Mouse (Mus musculus) forebrain, embryonic 12.5 days (tissue): Measurements from ENCODE around the gene Olfr316. TPM values are rescaled to one million over a fixed set of nuclear protein-coding genes. Genes with fewer than 3 reads are reported as not detected.
A peak's percentile ranks its signal among the peaks of the same experiment; 100 is the strongest.

Experiments used
- ATAC-seq: fragments of 200-750 bp; cut with Nextera tagmentation; 2 replicates; pipeline ENCODE4 v1.8.0; 2017; ENCODE audit warnings: moderate TSS enrichment; ENCODE audit not compliant: low FRiP score
- H3K27ac ChIP-seq: fragments of 300-500 bp; sonication (generic); 2 replicates; pipeline ENCODE4 v1.5.1; 2016; ENCODE audit warnings: mild to moderate bottlenecking
- H3K27me3 ChIP-seq: fragments of 300-500 bp; sonication (generic); 2 replicates; pipeline ENCODE4 v1.6.1; 2016; ENCODE audit warnings: mild to moderate bottlenecking
- H3K36me3 ChIP-seq: fragments of 300-500 bp; sonication (generic); replicated peaks from 2 replicates; pipeline ENCODE4 v1.6.1; 2016; ENCODE audit warnings: mild to moderate bottlenecking
- H3K4me1 ChIP-seq: fragments of 300-500 bp; sonication (generic); 2 replicates; pipeline ENCODE4 v1.6.1; 2016
- H3K4me2 ChIP-seq: fragments of 300-500 bp; sonication (generic); 2 replicates; pipeline ENCODE4 v1.6.1; 2016; ENCODE audit warnings: mild to moderate bottlenecking, moderate library complexity
- H3K4me3 ChIP-seq: fragments of 300-500 bp; sonication (generic); replicated peaks from 2 replicates; pipeline ENCODE4 v1.5.1; 2016; ENCODE audit warnings: mild to moderate bottlenecking
- H3K9ac ChIP-seq: fragments of 300-500 bp; sonication (generic); 2 replicates; pipeline ENCODE4 v1.6.1; 2016; ENCODE audit warnings: mild to moderate bottlenecking
- H3K9me3 ChIP-seq: fragments of 300-500 bp; sonication (generic); 2 replicates; pipeline ENCODE4 v1.6.1; 2016
- WGBS: fragments of 180-500 bp; shearing (Covaris S2); methylation state at CpG from one replicate; pipeline ENCODE4 v1.1.7; 2016; 5-methylcytosine and 5-hydroxymethylcytosine counted together
- polyA plus RNA-seq: library from polyadenylated mRNA; unstranded; fragments of >200 nt; fragmentation: Nextera tagmentation; extraction: Ambion mirVana; gene quantifications from 2 replicates; pipeline ENCODE4 v1.2.1, GENCODE M21; 2016

The Olfr316 gene
- polyA plus RNA-seq, 1 experiment from 2014 or later, result not detected

GRCm38 (mm10) chr11:58787651-58788050 lies 35.1 kb downstream of the Olfr316 start:
- H3K27me3 ChIP-seq, result no peaks in the 10 kb centered on the region
- no peak overlapping the region for H3K9ac ChIP-seq
- no peak overlapping the region for H3K27ac ChIP-seq
- no peak overlapping the region for H3K4me2 ChIP-seq
- H3K9me3 ChIP-seq, result no peaks in the 10 kb centered on the region
- H3K4me3 ChIP-seq, result no peak overlapping the region
- peaks cover 9% of the 10 kb centered on the region; the same call in 1 of the 2 replicates for H3K4me1 ChIP-seq
- 95% methylated on average over 10 of the region's 10 CpGs for WGBS
- ATAC-seq, result no peak
- no peaks in the 10 kb centered on the region for H3K36me3 ChIP-seq

GRCm38 (mm10) chr11:58788346-58788745 lies 35.8 kb downstream of the Olfr316 start:
- no peaks in the 10 kb centered on the region for H3K9me3 ChIP-seq
- WGBS, result 82% methylated on average over 8 of the region's 8 CpGs
- H3K27ac ChIP-seq, result no peak overlapping the region
- no peak overlapping the region for H3K4me2 ChIP-seq
- H3K9ac ChIP-seq, result no peak overlapping the region
- H3K36me3 ChIP-seq, result no peaks in the 10 kb centered on the region
- H3K4me3 ChIP-seq, result no peak overlapping the region
- no peak for ATAC-seq
- H3K4me1 ChIP-seq, result peaks cover 9% of the 10 kb centered on the region; the same call in 1 of the 2 replicates
- H3K27me3 ChIP-seq, result no peaks in the 10 kb centered on the region

- no peak overlapping the region for H3K4me3 ChIP-seq
- 20% methylated on average over 3 of the region's 3 CpGs for WGBS
- H3K9ac ChIP-seq, result no peak overlapping the region
- H3K36me3 ChIP-seq, result no peaks in the 10 kb centered on the region
- H3K4me1 ChIP-seq, result peaks cover 9% of the 10 kb centered on the region; the same call in 1 of the 2 replicates
- ATAC-seq, result no peak
- no peaks in the 10 kb centered on the region for H3K27me3 ChIP-seq
- no peak overlapping the region for H3K4me2 ChIP-seq
- no peak overlapping the region for H3K27ac ChIP-seq
- H3K9me3 ChIP-seq, result no peaks in the 10 kb centered on the region
Observed at GRCm38 (mm10) chr11:58789532-58789931, 37.0 kb downstream of the Olfr316 start.

DNA sequence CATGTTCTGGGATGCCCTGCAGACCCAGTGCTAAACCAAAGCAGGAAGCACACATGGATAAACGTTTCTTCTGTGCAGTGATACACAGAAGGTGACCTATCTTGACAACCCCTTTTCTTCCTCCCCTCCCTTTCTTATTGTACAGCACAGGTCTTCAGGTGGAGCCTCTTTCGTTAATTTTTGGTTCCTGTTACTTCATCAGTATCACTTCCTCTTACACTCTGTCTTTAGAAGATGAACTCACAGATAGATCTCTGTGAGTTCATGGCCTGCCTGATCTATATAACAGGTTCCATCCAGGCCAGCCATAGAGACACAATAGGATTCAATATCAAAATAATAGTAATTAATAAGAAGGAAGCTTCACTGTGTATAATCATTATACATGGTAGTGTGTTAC lies 37.5 kb downstream of the Olfr316 start:
- no peaks in the 10 kb centered on the region for H3K27me3 ChIP-seq
- no peak overlapping the region for H3K4me3 ChIP-seq
- 54% methylated on average over 2 of the region's 2 CpGs for WGBS
- no peaks in the 10 kb centered on the region for H3K36me3 ChIP-seq
- peaks cover 9% of the 10 kb centered on the region; the same call in 1 of the 2 replicates for H3K4me1 ChIP-seq
- ATAC-seq, result no peak
- no peak overlapping the region for H3K4me2 ChIP-seq
- H3K9me3 ChIP-seq, result no peaks in the 10 kb centered on the region
- H3K9ac ChIP-seq, result no peak overlapping the region
- H3K27ac ChIP-seq, result no peak overlapping the region

DNA sequence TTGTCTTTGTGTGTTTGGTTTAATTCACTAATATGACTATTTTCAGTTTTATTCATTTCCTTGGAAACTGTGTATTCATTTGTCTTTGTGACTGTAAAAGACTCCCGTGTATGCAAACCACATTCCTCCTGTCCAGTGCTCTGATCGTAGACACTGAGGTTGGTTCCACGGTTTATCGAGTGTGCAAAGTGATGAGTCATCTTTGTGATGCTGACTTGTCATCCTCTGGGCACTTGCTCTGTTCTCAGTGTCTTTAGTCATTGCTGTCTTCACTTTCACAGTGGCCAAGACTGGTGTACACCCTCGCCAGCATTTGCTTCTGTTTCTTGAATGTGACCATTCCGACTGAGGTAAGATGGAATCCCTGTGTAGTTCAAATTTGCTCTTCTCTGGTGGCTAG lies 38.1 kb downstream of the Olfr316 start:
- Histone ChIP-seq H3K4me1 (peaks cover 9% of the 10 kb centered on the region; the same call in 1 of the 2 replicates), H3K9me3 (no peaks in the 10 kb centered on the region), H3K36me3 (no peaks in the 10 kb centered on the region), H3K27ac (no peak overlapping the region), H3K27me3 (no peaks in the 10 kb centered on the region), H3K9ac (no peak overlapping the region), H3K4me2 (no peak overlapping the region), H3K4me3 (no peak overlapping the region)
- WGBS, result 86% methylated on average over 6 of the region's 6 CpGs
- no peak for ATAC-seq

GRCm38 (mm10) chr11:58795856-58796255 lies 43.3 kb downstream of the Olfr316 start:
- Histone ChIP-seq H3K9ac (no peak overlapping the region), H3K4me3 (no peak overlapping the region), H3K36me3 (no peaks in the 10 kb centered on the region), H3K27me3 (no peaks in the 10 kb centered on the region), H3K4me2 (no peak overlapping the region), H3K4me1 (no peaks in the 10 kb centered on the region), H3K27ac (no peak overlapping the region), H3K9me3 (no peaks in the 10 kb centered on the region)
- no peak for ATAC-seq
- WGBS, result 90% methylated on average over 2 of the region's 2 CpGs

DNA sequence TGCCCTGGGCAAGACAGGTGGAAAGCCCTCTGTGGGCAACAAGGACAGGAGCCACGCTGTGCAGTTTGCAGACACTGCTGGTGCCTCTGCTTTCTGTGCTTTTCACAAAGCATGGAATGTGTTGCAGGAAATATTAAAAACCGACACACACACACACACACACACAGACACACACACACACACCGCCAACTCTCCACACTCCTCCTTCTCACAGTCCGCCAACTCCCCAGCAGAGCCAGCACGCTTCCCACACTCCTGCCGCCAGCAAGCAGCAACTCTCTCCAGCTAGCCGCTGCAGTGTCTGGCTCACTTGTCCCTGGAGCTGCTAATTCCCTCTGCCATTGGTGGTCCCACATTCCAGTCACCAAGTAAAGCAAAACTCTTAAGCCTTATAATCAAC lies 44.3 kb downstream of the Olfr316 start:
- no peak overlapping the region for H3K4me3 ChIP-seq
- 78% methylated on average over 7 of the region's 7 CpGs for WGBS
- no peaks in the 10 kb centered on the region for H3K9me3 ChIP-seq
- no peak overlapping the region for H3K9ac ChIP-seq
- no peak overlapping the region for H3K4me2 ChIP-seq
- no peak for ATAC-seq
- no peaks in the 10 kb centered on the region for H3K27me3 ChIP-seq
- no peaks in the 10 kb centered on the region for H3K36me3 ChIP-seq
- peaks cover 8% of the 10 kb centered on the region for H3K4me1 ChIP-seq
- no peak overlapping the region for H3K27ac ChIP-seq

- Histone ChIP-seq H3K4me1 (peaks cover 15% of the 10 kb centered on the region), H3K27me3 (no peaks in the 10 kb centered on the region), H3K4me2 (no peak overlapping the region), H3K27ac (no peak overlapping the region), H3K9ac (no peak overlapping the region), H3K36me3 (no peaks in the 10 kb centered on the region), H3K4me3 (no peak overlapping the region), H3K9me3 (no peaks in the 10 kb centered on the region)
- ATAC-seq, result no peak
- 83% methylated on average over 5 of the region's 5 CpGs for WGBS
Observed at GRCm38 (mm10) chr11:58799747-58800146, 47.2 kb downstream of the Olfr316 start.

GRCm38 (mm10) chr11:58801558-58802228 lies 49.2 kb downstream of the Olfr316 start, which contains the start of gene Fam183b:
Gene Fam183b (minus strand): TSS chr11:58801960.
- Histone ChIP-seq H3K27ac (no peak within 1 kb of the TSS), H3K9ac (no peak within 1 kb of the TSS), H3K4me3 (no peak within 1 kb of the TSS), H3K36me3 (no peaks in the 10 kb centered on the region), H3K4me2 (peak within 1 kb of the TSS; percentile 36), H3K4me1 (peaks cover 15% of the 10 kb centered on the region), H3K27me3 (no peaks in the 10 kb centered on the region), H3K9me3 (no peaks in the 10 kb centered on the region)
- WGBS, result 31% methylated on average over 14 of the region's 14 CpGs
- ATAC-seq, result 0 out of 2 replicates have a peak, but pooled peaks have one; percentile 53

DNA sequence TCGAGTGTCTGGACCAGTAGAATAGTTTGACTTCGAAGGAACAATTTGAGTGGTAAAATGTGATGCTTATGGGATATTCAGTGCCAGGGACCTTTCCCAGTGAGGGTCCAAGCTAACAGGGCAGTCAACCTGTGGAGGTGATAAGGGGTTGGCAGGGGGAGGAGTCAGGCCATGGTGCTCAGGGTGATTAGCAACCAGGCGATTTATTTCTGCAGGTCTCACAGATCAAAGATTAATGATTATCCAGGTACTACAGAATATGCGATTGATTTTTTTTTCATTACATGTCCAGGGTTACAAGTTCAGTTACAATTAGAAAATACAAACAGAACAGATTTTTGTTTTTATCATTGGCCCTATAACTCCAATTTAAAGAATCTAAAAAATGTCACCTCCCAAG lies 51.3 kb downstream of the Olfr316 start:
- Histone ChIP-seq H3K9ac (no peak overlapping the region), H3K27me3 (no peaks in the 10 kb centered on the region), H3K4me1 (peaks cover 15% of the 10 kb centered on the region), H3K27ac (no peak overlapping the region), H3K4me3 (no peak overlapping the region), H3K9me3 (no peaks in the 10 kb centered on the region), H3K4me2 (no peak overlapping the region), H3K36me3 (no peaks in the 10 kb centered on the region)
- WGBS, result 82% methylated on average over 4 of the region's 4 CpGs
- no peak for ATAC-seq

DNA sequence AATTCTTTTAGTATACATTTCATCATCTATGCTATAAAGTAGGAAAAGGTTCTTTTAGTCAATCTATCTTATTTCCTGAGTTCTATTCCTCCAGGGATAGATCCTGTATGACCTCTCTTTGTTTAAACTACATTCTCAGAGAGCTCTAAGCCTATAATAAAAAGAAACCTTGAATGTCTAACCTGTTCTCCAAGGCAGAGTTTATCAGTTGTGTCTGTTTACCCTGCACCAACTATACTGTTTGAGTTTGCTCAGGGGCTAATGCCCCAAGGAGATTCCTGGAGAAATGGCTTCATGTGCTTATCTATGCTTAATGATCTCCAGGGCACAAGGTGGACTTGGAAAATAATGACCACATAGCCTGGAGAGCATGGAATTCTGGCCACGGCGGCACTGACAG lies 51.9 kb downstream of the Olfr316 start:
- Histone ChIP-seq H3K4me1 (peaks cover 15% of the 10 kb centered on the region), H3K36me3 (no peaks in the 10 kb centered on the region), H3K27me3 (no peaks in the 10 kb centered on the region), H3K9ac (no peak overlapping the region), H3K4me3 (no peak overlapping the region), H3K9me3 (no peaks in the 10 kb centered on the region), H3K4me2 (no peak overlapping the region), H3K27ac (no peak overlapping the region)
- no peak for ATAC-seq
- 79% methylated on average over 2 of the region's 2 CpGs for WGBS
